Mouse (Mus musculus): ENCODE measurements around the gene Slc25a48. TPM values are rescaled to one million over a fixed set of nuclear protein-coding genes. Genes with fewer than 3 reads are reported as not detected.

The Slc25a48 gene
- polyA plus RNA-seq (2015; fragmentation: Nextera tagmentation; extraction: Ambion mirVana): not detected in 2 replicates

- WGBS: 4% methylated on average over 51 of the region's 51 CpGs
- Histone ChIP-seq H3K9me3 (no peaks in the 10 kb centered on the region), H3K27me3 (peaks cover 73% of the 10 kb centered on the region), H3K27ac (replicated peaks) (no peak within 1 kb of the TSS), H3K4me2 (peak within 1 kb of the TSS; percentile 55), H3K4me1 (replicated peaks) (peaks cover 10% of the 10 kb centered on the region), H3K36me3 (no peaks in the 10 kb centered on the region), H3K9ac (peak within 1 kb of the TSS; percentile 48; the same call in 1 of the 2 replicates), H3K4me3 (peak within 1 kb of the TSS; percentile 31)
- ATAC-seq (ENCODE audit: low read depth): no peak
These were observed at the start of gene Slc25a48 for GRCm38 (mm10) chr13:56438211-56439075. Slc25a48 (plus strand) TSS chr13:56438355.

- no peak overlapping the region for H3K27ac ChIP-seq (replicated peaks)
- 50% methylated on average over 5 of the region's 5 CpGs for WGBS
- no peaks in the 10 kb centered on the region for H3K9me3 ChIP-seq
- no peaks in the 10 kb centered on the region for H3K4me1 ChIP-seq (replicated peaks)
- H3K27me3 ChIP-seq: no peaks in the 10 kb centered on the region
- no peaks in the 10 kb centered on the region for H3K36me3 ChIP-seq
- no peak overlapping the region for H3K4me2 ChIP-seq
- H3K4me3 ChIP-seq: no peak overlapping the region
- H3K9ac ChIP-seq: no peak overlapping the region
- ATAC-seq (ENCODE audit: low read depth): no peak
These were observed 40.6 kb upstream of the Slc25a48 start for GRCm38 (mm10) chr13:56397572-56397971.

GRCm38 (mm10) chr13:56401186-56401585 is 37.0 kb upstream of the Slc25a48 start:
- H3K4me2 ChIP-seq: no peak overlapping the region
- no peaks in the 10 kb centered on the region for H3K9me3 ChIP-seq
- no peaks in the 10 kb centered on the region for H3K27me3 ChIP-seq
- H3K4me1 ChIP-seq (replicated peaks): no peaks in the 10 kb centered on the region
- H3K27ac ChIP-seq (replicated peaks): no peak overlapping the region
- 27% methylated on average over 4 of the region's 4 CpGs for WGBS
- H3K9ac ChIP-seq: no peak overlapping the region
- no peak overlapping the region for H3K4me3 ChIP-seq
- no peak for ATAC-seq (ENCODE audit: low read depth)
- H3K36me3 ChIP-seq: no peaks in the 10 kb centered on the region

- Histone ChIP-seq H3K36me3 (no peaks in the 10 kb centered on the region), H3K9me3 (no peaks in the 10 kb centered on the region), H3K9ac (no peak overlapping the region), H3K27me3 (no peaks in the 10 kb centered on the region), H3K27ac (replicated peaks) (no peak overlapping the region), H3K4me3 (no peak overlapping the region), H3K4me2 (no peak overlapping the region), H3K4me1 (replicated peaks) (no peaks in the 10 kb centered on the region)
- no peak for ATAC-seq (ENCODE audit: low read depth)
- 81% methylated on average over 8 of the region's 8 CpGs for WGBS
These were observed 34.6 kb upstream of the Slc25a48 start for GRCm38 (mm10) chr13:56403381-56404086.

- Histone ChIP-seq H3K36me3 (no peaks in the 10 kb centered on the region), H3K4me3 (no peak overlapping the region), H3K4me1 (replicated peaks) (no peaks in the 10 kb centered on the region), H3K9ac (no peak overlapping the region), H3K9me3 (no peaks in the 10 kb centered on the region), H3K4me2 (no peak overlapping the region), H3K27me3 (no peaks in the 10 kb centered on the region), H3K27ac (replicated peaks) (no peak overlapping the region)
- 77% methylated on average over 6 of the region's 6 CpGs for WGBS
- no peak for ATAC-seq (ENCODE audit: low read depth)
These were observed 33.5 kb upstream of the Slc25a48 start for GRCm38 (mm10) chr13:56404511-56405140.

- 79% methylated on average over 9 of the region's 9 CpGs for WGBS
- Histone ChIP-seq H3K4me2 (no peak overlapping the region), H3K4me3 (no peak overlapping the region)
These were observed 25.8 kb upstream of the Slc25a48 start for GRCm38 (mm10) chr13:56412286-56412873.

GRCm38 (mm10) chr13:56418685-56419483 is 19.3 kb upstream of the Slc25a48 start:
- H3K27me3 ChIP-seq: peaks cover 4% of the 10 kb centered on the region
- ATAC-seq (ENCODE audit: low read depth): no peak
- no peak overlapping the region for H3K27ac ChIP-seq (replicated peaks)
- 0 out of 2 replicates have a peak, but pooled peaks cover 3% of the 10 kb centered on the region for H3K4me1 ChIP-seq (replicated peaks)
- no peaks in the 10 kb centered on the region for H3K9me3 ChIP-seq
- no peak overlapping the region for H3K9ac ChIP-seq
- WGBS: 49% methylated on average over 13 of the region's 13 CpGs
- no peak overlapping the region for H3K4me2 ChIP-seq
- H3K4me3 ChIP-seq: no peak overlapping the region
- no peaks in the 10 kb centered on the region for H3K36me3 ChIP-seq

More at GRCm38 (mm10) chr13:56412286-56412873, 25.8 kb upstream of the Slc25a48 start:
- Histone ChIP-seq H3K9me3 (no peaks in the 10 kb centered on the region), H3K4me1 (replicated peaks) (no peaks in the 10 kb centered on the region), H3K27me3 (no peaks in the 10 kb centered on the region), H3K36me3 (no peaks in the 10 kb centered on the region), H3K9ac (no peak overlapping the region), H3K27ac (replicated peaks) (no peak overlapping the region)
- no peak for ATAC-seq (ENCODE audit: low read depth)

- peaks cover 4% of the 10 kb centered on the region for H3K27me3 ChIP-seq
- no peak overlapping the region for H3K4me3 ChIP-seq
- no peak for ATAC-seq (ENCODE audit: low read depth)
- 0 out of 2 replicates have a peak, but pooled peaks cover 3% of the 10 kb centered on the region for H3K4me1 ChIP-seq (replicated peaks)
- no peaks in the 10 kb centered on the region for H3K36me3 ChIP-seq
- WGBS: 81% methylated on average over 6 of the region's 6 CpGs
- no peak overlapping the region for H3K4me2 ChIP-seq
- no peak overlapping the region for H3K27ac ChIP-seq (replicated peaks)
- H3K9me3 ChIP-seq: no peaks in the 10 kb centered on the region
- no peak overlapping the region for H3K9ac ChIP-seq
These were observed 18.6 kb upstream of the Slc25a48 start for GRCm38 (mm10) chr13:56419538-56419937.

- Histone ChIP-seq H3K4me1 (replicated peaks) (0 out of 2 replicates have a peak, but pooled peaks cover 3% of the 10 kb centered on the region), H3K36me3 (no peaks in the 10 kb centered on the region), H3K4me2 (peak overlapping the region; percentile 16; the same call in 1 of the 2 replicates), H3K9me3 (no peaks in the 10 kb centered on the region), H3K4me3 (no peak overlapping the region), H3K27ac (replicated peaks) (no peak overlapping the region), H3K27me3 (peaks cover 13% of the 10 kb centered on the region), H3K9ac (no peak overlapping the region)
- WGBS: 26% methylated on average over 16 of the region's 16 CpGs
- ATAC-seq (ENCODE audit: low read depth): 0 out of 2 replicates have a peak, but pooled peaks have one; percentile 32
These were observed 16.0 kb upstream of the Slc25a48 start for GRCm38 (mm10) chr13:56422072-56422723.

- no peaks in the 10 kb centered on the region for H3K9me3 ChIP-seq
- H3K27ac ChIP-seq (replicated peaks): no peak overlapping the region
- H3K9ac ChIP-seq: no peak overlapping the region
- no peak overlapping the region for H3K4me2 ChIP-seq
- H3K4me1 ChIP-seq (replicated peaks): 0 out of 2 replicates have a peak, but pooled peaks cover 3% of the 10 kb centered on the region
- H3K36me3 ChIP-seq: no peaks in the 10 kb centered on the region
- peaks cover 26% of the 10 kb centered on the region for H3K27me3 ChIP-seq
- no peak for ATAC-seq (ENCODE audit: low read depth)
- WGBS: 87% methylated on average over 7 of the region's 7 CpGs
- H3K4me3 ChIP-seq: no peak overlapping the region
These were observed 12.2 kb upstream of the Slc25a48 start for GRCm38 (mm10) chr13:56425931-56426330.

All from neural tube, embryonic 13.5 days (tissue).